Mouse (Mus musculus) heart, adult 2 months (tissue): Measurements from ENCODE around the gene Slc4a4. TPM values are rescaled to one million over a fixed set of nuclear protein-coding genes. Genes with fewer than 3 reads are reported as not detected.

Experiments
- DNase-seq, 2 experiments: peaks; one replicate each; pipeline ENCODE4 v3.0.0; 2021
- H3K27ac ChIP-seq: fragments of 200-600 bp; 2 replicates; pipeline ENCODE4 v1.8.1; 2022
- H3K27me3 ChIP-seq: fragments of 200-500 bp; 2 replicates; pipeline ENCODE4 v1.6.1; 2012; ENCODE audit warnings: mild to moderate bottlenecking, low read length, inconsistent platforms, mixed read lengths; ENCODE audit not compliant: control insufficient read depth, insufficient read depth
- H3K36me3 ChIP-seq: fragments of 200-500 bp; 2 replicates; pipeline ENCODE4 v1.6.1; 2012; ENCODE audit warnings: low read length, inconsistent platforms; ENCODE audit not compliant: control insufficient read depth, insufficient read depth
- H3K4me1 ChIP-seq: fragments of 200-500 bp; 2 replicates; pipeline ENCODE4 v1.6.1; 2011; ENCODE audit warnings: low read length; ENCODE audit not compliant: control insufficient read depth, insufficient read depth
- H3K4me3 ChIP-seq: fragments of 200-600 bp; 2 replicates; pipeline ENCODE4 v1.8.1; 2022
- H3K79me2 ChIP-seq: fragments of 200-500 bp; replicated peaks from 2 replicates; pipeline ENCODE4 v1.6.1; 2012; ENCODE audit warnings: mild to moderate bottlenecking, inconsistent platforms, low read length, moderate library complexity, mixed read lengths; ENCODE audit not compliant: control insufficient read depth, insufficient read depth
- H3K9ac ChIP-seq: fragments of 200-500 bp; 2 replicates; pipeline ENCODE4 v1.6.1; 2012; ENCODE audit warnings: low read depth, mild to moderate bottlenecking, control low read depth, inconsistent platforms, low read length, mixed read lengths
- CTCF ChIP-seq: fragments of 200-600 bp; IDR thresholded peaks from 2 replicates; pipeline ENCODE4 v1.8.1; 2022; ENCODE audit warnings: antibody characterized with exemption, mild to moderate bottlenecking, moderate library complexity
- EP300 ChIP-seq: fragments of 200-500 bp; IDR thresholded peaks from 2 replicates; pipeline ENCODE4 v1.6.1; 2011; ENCODE audit warnings: low read depth, low read length, control low read depth; ENCODE audit not compliant: insufficient read depth
- POLR2A ChIP-seq: fragments of 200-500 bp; IDR thresholded peaks from 2 replicates; pipeline ENCODE4 v1.6.1; 2011; ENCODE audit warnings: mild to moderate bottlenecking, low read depth, low read length, control low read depth; ENCODE audit not compliant: insufficient read depth
- WGBS: fragments of 180-500 bp; shearing (Covaris S2); methylation state at CpG from one replicate; pipeline ENCODE4 v1.1.7; 2018; 5-methylcytosine and 5-hydroxymethylcytosine counted together
- intact Hi-C: fragments of 180-260 bp; cut with DNase I; formaldehyde crosslinking; loops from one replicate; pipeline ENCODE4 v1.15.1; 2025
- polyA plus RNA-seq: library from polyadenylated mRNA; depleted of rRNA; stranded (reverse); fragments of >200 nt; gene quantifications from 2 replicates; pipeline ENCODE4 v1.2.3, GENCODE M21; 2012
- total RNA-seq, 2 experiments: library from RNA; stranded (reverse); gene quantifications; 2 replicates each; pipeline ENCODE4 v1.2.3; 2021

Slc4a4 gene
- total and polyA plus RNA-seq, 3 experiments: 4.9 to 25.5 (median 19.4) TPM

GRCm38 (mm10) chr5:88960342-88961105 lies 73.9 kb downstream of the Slc4a4 start:
- H3K27me3 ChIP-seq: no peaks in the 10 kb centered on the region
- no peak overlapping the region for H3K4me3 ChIP-seq
- H3K4me1 ChIP-seq: peaks cover 7% of the 10 kb centered on the region; the same call in 1 of the 2 replicates
- no peak for DNase-seq
- WGBS: 67% methylated on average over 5 of the region's 5 CpGs
- no peaks in the 10 kb centered on the region for H3K79me2 ChIP-seq
- peak overlapping the region; percentile 85 for H3K27ac ChIP-seq
- no peak overlapping the region for H3K9ac ChIP-seq
- intact Hi-C loops: no loop called here
- H3K36me3 ChIP-seq: peaks cover 7% of the 10 kb centered on the region
- TF ChIP-seq POLR2A (no peak), EP300 (no peak), CTCF (no peak)

GRCm38 (mm10) chr5:88961351-88961761 lies 74.7 kb downstream of the Slc4a4 start:
- DNase-seq: peak in 1 of 2 experiments; percentile 36
- Histone ChIP-seq H3K79me2 (no peaks in the 10 kb centered on the region), H3K4me3 (no peak overlapping the region), H3K4me1 (peaks cover 7% of the 10 kb centered on the region; the same call in 1 of the 2 replicates), H3K27me3 (no peaks in the 10 kb centered on the region), H3K36me3 (peaks cover 7% of the 10 kb centered on the region), H3K27ac (peak overlapping the region; percentile 85), H3K9ac (peak overlapping the region; percentile 3; the same call in 1 of the 2 replicates)
- TF ChIP-seq POLR2A (no peak), CTCF (no peak), EP300 (no peak)
- WGBS: 10% methylated on average over 7 of the region's 7 CpGs
- intact Hi-C loops: no loop called here

GRCm38 (mm10) chr5:88964685-88965290 lies 78.2 kb downstream of the Slc4a4 start:
- Histone ChIP-seq H3K4me1 (peaks cover 7% of the 10 kb centered on the region), H3K79me2 (no peaks in the 10 kb centered on the region), H3K4me3 (no peak overlapping the region), H3K27ac (no peak overlapping the region), H3K36me3 (peaks cover 10% of the 10 kb centered on the region), H3K9ac (no peak overlapping the region), H3K27me3 (no peaks in the 10 kb centered on the region)
- TF ChIP-seq EP300 (no peak), CTCF (no peak), POLR2A (no peak)
- WGBS: 65% methylated on average over 6 of the region's 6 CpGs
- intact Hi-C loops: no loop called here
- no peak for DNase-seq

GRCm38 (mm10) chr5:88966507-88966906 lies 79.9 kb downstream of the Slc4a4 start:
- Histone ChIP-seq H3K4me3 (no peak overlapping the region), H3K79me2 (no peaks in the 10 kb centered on the region), H3K4me1 (peaks cover 3% of the 10 kb centered on the region), H3K27ac (no peak overlapping the region), H3K36me3 (peaks cover 6% of the 10 kb centered on the region), H3K9ac (no peak overlapping the region), H3K27me3 (no peaks in the 10 kb centered on the region)
- intact Hi-C loops: no loop called here
- WGBS: 91% methylated on average over 4 of the region's 4 CpGs
- DNase-seq: no peak
- TF ChIP-seq EP300 (no peak), POLR2A (no peak), CTCF (no peak)

- Histone ChIP-seq H3K9ac (no peak overlapping the region), H3K4me1 (no peaks in the 10 kb centered on the region; the same call in none of the 2 replicates), H3K27me3 (no peaks in the 10 kb centered on the region), H3K4me3 (no peak overlapping the region), H3K36me3 (peaks cover 3% of the 10 kb centered on the region), H3K79me2 (no peaks in the 10 kb centered on the region), H3K27ac (no peak overlapping the region)
- DNase-seq: no peak
- intact Hi-C loops: no loop called here
- 0 out of 2 replicates have a peak, but pooled peaks have one; percentile 34 for TF ChIP-seq EP300
- no peak for TF ChIP-seq POLR2A
- no peak for TF ChIP-seq CTCF
- WGBS: 43% methylated on average over 11 of the region's 11 CpGs
Observed at GRCm38 (mm10) chr5:88968923-88969639, 82.5 kb downstream of the Slc4a4 start.
